Mouse (Mus musculus) kidney, postnatal 0 days (tissue): ENCODE measurements around the gene Mcf2l. TPM values are rescaled to one million over a fixed set of nuclear protein-coding genes. Genes with fewer than 3 reads are reported as not detected.

Experiments
- ATAC-seq: fragments of 200-750 bp; cut with Nextera tagmentation; replicated peaks from 2 replicates; pipeline ENCODE4 v1.8.0; 2017; ENCODE audit warnings: low read depth, moderate number of reproducible peaks, moderate TSS enrichment, moderate library complexity; ENCODE audit not compliant: low FRiP score
- DNase-seq: peaks from one replicate; pipeline ENCODE4 v3.0.0-alpha.2; 2016; ENCODE audit warnings: low spot score
- H3K27ac ChIP-seq: fragments of 300-500 bp; sonication (generic); 2 replicates; pipeline ENCODE4 v1.5.1; 2014; ENCODE audit warnings: mild to moderate bottlenecking
- H3K27me3 ChIP-seq: fragments of 300-500 bp; sonication (generic); 2 replicates; pipeline ENCODE4 v1.6.1; 2014; ENCODE audit warnings: low read length, mixed read lengths; ENCODE audit not compliant: insufficient read depth
- H3K36me3 ChIP-seq: fragments of 300-500 bp; sonication (generic); 2 replicates; pipeline ENCODE4 v1.6.1; 2014; ENCODE audit warnings: low read length, mixed read lengths; ENCODE audit not compliant: insufficient read depth
- H3K4me1 ChIP-seq: fragments of 300-500 bp; sonication (generic); replicated peaks from 2 replicates; pipeline ENCODE4 v1.6.1; 2014; ENCODE audit warnings: antibody characterized with exemption, low read length, mixed read lengths; ENCODE audit not compliant: insufficient read depth
- H3K4me2 ChIP-seq: fragments of 300-500 bp; sonication (generic); 2 replicates; pipeline ENCODE4 v1.6.1; 2014; ENCODE audit warnings: mild to moderate bottlenecking, low read length, moderate library complexity, mixed read lengths
- H3K4me3 ChIP-seq: fragments of 300-500 bp; sonication (generic); replicated peaks from 2 replicates; pipeline ENCODE4 v1.5.1; 2014; ENCODE audit warnings: low read depth, low read length
- H3K9ac ChIP-seq: fragments of 300-500 bp; sonication (generic); 2 replicates; pipeline ENCODE4 v1.6.1; 2014; ENCODE audit warnings: low read depth, low read length
- H3K9me3 ChIP-seq: fragments of 300-500 bp; sonication (generic); replicated peaks from 2 replicates; pipeline ENCODE4 v1.6.1; 2016; ENCODE audit warnings: low read length, inconsistent platforms, mixed read lengths
- CTCF ChIP-seq: IDR thresholded peaks from 2 replicates; pipeline ENCODE4 v1.5.1; 2016; ENCODE audit warnings: antibody characterized with exemption, low read depth, mild to moderate bottlenecking, moderate library complexity
- WGBS: fragments of 180-500 bp; shearing (Covaris S2); extraction: QIAGEN DNeasy Blood & Tissue Kit; methylation state at CpG from one replicate; pipeline ENCODE4 v1.1.7; 2014; 5-methylcytosine and 5-hydroxymethylcytosine counted together
- microRNA-seq: library from miRNA; unstranded; fragments of <30 nt; microRNA quantifications from one replicate; pipeline ENCODE4, GENCODE M21; 2016
- polyA plus RNA-seq: library from polyadenylated mRNA; unstranded; fragments of >200 nt; fragmentation: Nextera tagmentation; extraction: Ambion mirVana; gene quantifications from 2 replicates; pipeline ENCODE4 v1.2.1, GENCODE M21; 2015

The Mcf2l gene
- polyA plus RNA-seq, 1 experiment from 2014 or later, result 11.2 TPM

DNA sequence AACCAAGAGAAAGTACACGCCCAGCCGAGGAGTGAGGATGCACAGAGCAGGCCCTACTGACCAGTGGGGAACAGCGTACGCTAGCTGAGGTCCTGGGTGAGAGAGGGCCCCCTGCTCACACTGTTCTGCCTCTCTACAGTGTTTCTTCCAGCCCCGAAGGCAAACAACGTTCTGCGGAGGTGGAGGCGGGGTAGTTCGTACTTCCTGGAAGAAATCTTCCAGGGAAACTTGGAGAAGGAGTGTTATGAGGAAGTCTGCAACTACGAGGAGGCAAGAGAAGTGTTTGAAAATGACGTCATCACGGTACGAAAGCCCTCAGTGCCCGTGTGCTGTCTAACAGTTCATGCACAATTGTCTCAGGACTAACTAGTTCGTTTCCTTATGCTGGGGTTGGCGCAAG is 189.5 kb downstream of the Mcf2l start:
- H3K36me3 ChIP-seq, result no peaks in the 10 kb centered on the region
- no peak overlapping the region for H3K9ac ChIP-seq
- no peaks in the 10 kb centered on the region for H3K4me1 ChIP-seq
- no peak overlapping the region for H3K4me3 ChIP-seq
- H3K27me3 ChIP-seq, result no peaks in the 10 kb centered on the region
- WGBS, result 68% methylated on average over 16 of the region's 16 CpGs
- no peak for TF ChIP-seq CTCF
- no peaks in the 10 kb centered on the region for H3K9me3 ChIP-seq
- no peak overlapping the region for H3K27ac ChIP-seq
- H3K4me2 ChIP-seq, result no peak overlapping the region
- ATAC-seq (no peak), DNase-seq (no peak)

Small RNA genes lying within 50 kb of the gene (microRNA-seq; reads per million reads assigned to microRNA genes)
- not detected for gene Gm38671

Other genes with a start within 250 kb of the Mcf2l start
- 28.4 and 32.3 TPM in 2 replicates for gene Tubgcp3, start 201.6 kb upstream of the Mcf2l start, polyA plus RNA-seq
- 24.0 and 24.5 TPM in 2 replicates for gene Atp11a, start 116.8 kb upstream of the Mcf2l start, polyA plus RNA-seq
- 0.05 and 0.09 TPM in 2 replicates for gene F7, start 152.2 kb downstream of the Mcf2l start, polyA plus RNA-seq
- 5.3 and 7.0 TPM in 2 replicates for gene F10, start 163.5 kb downstream of the Mcf2l start, polyA plus RNA-seq
- gene Proz, start 187.1 kb downstream of the Mcf2l start, polyA plus RNA-seq, result 1.4 and 1.7 TPM in 2 replicates
- gene Pcid2, start 231.7 kb downstream of the Mcf2l start, polyA plus RNA-seq, result 26.4 and 27.9 TPM in 2 replicates
- 80.4 and 85.0 TPM in 2 replicates for gene Cul4a, start 231.8 kb downstream of the Mcf2l start, polyA plus RNA-seq